ENCODE assay signal across 19 mouse cellular contexts in the genomic region with DNA sequence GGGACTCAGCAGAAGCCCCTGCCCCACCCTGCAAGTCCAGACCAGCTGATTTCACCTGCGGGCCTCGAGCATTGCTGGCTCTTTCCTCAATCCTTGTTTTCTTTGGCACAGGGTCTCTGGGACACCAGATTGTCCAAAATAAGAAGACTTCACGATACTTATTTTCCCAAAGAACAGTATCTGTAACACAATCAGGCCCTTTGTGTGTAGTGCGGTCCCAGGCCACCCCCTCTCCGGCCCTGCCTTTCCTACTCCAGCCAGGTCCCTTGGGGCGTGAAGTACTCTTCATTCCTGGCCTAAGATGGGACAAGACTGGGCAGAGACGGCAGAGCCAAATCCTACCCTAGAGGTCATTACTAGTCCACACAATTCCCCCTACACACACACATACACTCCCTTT. TPM values are rescaled to one million over a fixed set of nuclear protein-coding genes. Genes with fewer than 3 reads are reported as not detected.
DNase-seq lines count a peak whose midpoint lies in the region; ATAC-seq and TF ChIP-seq lines count a peak whose summit lies in the region.
"Had no signal": no experiment of that assay in that cellular context is flagged by ENCODE, and none has a peak within 500 bp of the region (broad histone marks: within the 10 kb centered on the region; RNA-seq: fewer than 3 reads in every experiment).

No protein-coding gene starts in this region.

- H3K27me3 ChIP-seq in heart, postnatal 0 days (ENCODE audit: control insufficient read depth, insufficient read depth, low read length) = no peaks in the 10 kb centered on the region
- peaks cover 28% of the 10 kb centered on the region for H3K27me3 ChIP-seq in midbrain, embryonic 10.5 days (ENCODE audit: low read depth, poor library complexity, severe bottlenecking)
- H3K27me3 ChIP-seq in midbrain, embryonic 13.5 days = no peaks in the 10 kb centered on the region
- H3K27me3 ChIP-seq in embryonic facial prominence, embryonic 12.5 days = peaks cover 16% of the 10 kb centered on the region
- H3K27me3 ChIP-seq in limb, embryonic 15.5 days = no peaks in the 10 kb centered on the region
- H3K27me3 ChIP-seq: limb, embryonic 13.5 days; liver, embryonic 15.5 days; neural tube, embryonic 15.5 days had no signal

- TF ChIP-seq CTCF in heart, postnatal 0 days (IDR thresholded peaks at IDR 0.05; ENCODE audit: low read depth) = no peak

- H3K36me3 ChIP-seq in heart, postnatal 0 days (replicated peaks; ENCODE audit: control insufficient read depth, insufficient read depth, low read length) = no peaks in the 10 kb centered on the region
- H3K36me3 ChIP-seq in midbrain, embryonic 10.5 days = no peaks in the 10 kb centered on the region
- no peaks in the 10 kb centered on the region for H3K36me3 ChIP-seq in midbrain, embryonic 13.5 days
- H3K36me3 ChIP-seq in embryonic facial prominence, embryonic 12.5 days = no peaks in the 10 kb centered on the region
- H3K36me3 ChIP-seq in limb, embryonic 15.5 days = no peaks in the 10 kb centered on the region
- H3K36me3 ChIP-seq: forebrain, embryonic 12.5 days; heart, embryonic 13.5 days; limb, embryonic 13.5 days; liver, embryonic 15.5 days; neural tube, embryonic 15.5 days had no signal

- no peak overlapping the region for H3K4me2 ChIP-seq in heart, postnatal 0 days (ENCODE audit: low read depth, low read length)
- H3K4me2 ChIP-seq in midbrain, embryonic 13.5 days (replicated peaks) = no peak overlapping the region
- H3K4me2 ChIP-seq in embryonic facial prominence, embryonic 12.5 days (replicated peaks) = no peak overlapping the region
- no peak overlapping the region for H3K4me2 ChIP-seq in limb, embryonic 15.5 days
- H3K4me2 ChIP-seq: heart, embryonic 13.5 days; liver, embryonic 15.5 days; neural tube, embryonic 15.5 days had no signal

- ATAC-seq in heart, postnatal 0 days (ENCODE audit: insufficient read depth, low read depth) = no peak
- no peak for ATAC-seq in midbrain, embryonic 13.5 days
- no peak for ATAC-seq in embryonic facial prominence, embryonic 12.5 days (ENCODE audit: insufficient number of reproducible peaks, insufficient read depth, low FRiP score, low TSS enrichment)
- ATAC-seq in limb, embryonic 15.5 days (ENCODE audit: insufficient number of reproducible peaks, low FRiP score, low TSS enrichment, low read depth) = no peak
- no peak for ATAC-seq in granulocyte monocyte progenitor cell, adult 5-6 weeks (replicated peaks; ENCODE audit: poor library complexity, severe bottlenecking)

- DNase-seq in heart, postnatal 0 days (ENCODE audit: low spot score) = no peak
- no peak for DNase-seq in heart, adult 9 months (ENCODE audit: low spot score in 2 of 2)
- no peak for DNase-seq in midbrain, embryonic 10.5 days (ENCODE audit: low spot score)
- no peak for DNase-seq in adrenal gland, postnatal 25 days
- DNase-seq: adrenal gland, adult 8-10 months; gastrocnemius, postnatal 25 days; kidney, adult 18-20 months; right cerebral cortex, postnatal 25 days; thymus, postnatal 4 days had no signal

- peaks cover 4% of the 10 kb centered on the region; the same call in 1 of the 2 replicates for H3K4me1 ChIP-seq in heart, postnatal 0 days (ENCODE audit: control insufficient read depth, insufficient read depth)
- peaks cover 26% of the 10 kb centered on the region for H3K4me1 ChIP-seq in midbrain, embryonic 10.5 days
- peaks cover 19% of the 10 kb centered on the region for H3K4me1 ChIP-seq in midbrain, embryonic 13.5 days (replicated peaks)
- peaks cover 45% of the 10 kb centered on the region for H3K4me1 ChIP-seq in embryonic facial prominence, embryonic 12.5 days
- H3K4me1 ChIP-seq in limb, embryonic 15.5 days = peaks cover 31% of the 10 kb centered on the region
- H3K4me1 ChIP-seq: liver, embryonic 15.5 days had no signal

- no peak for TF ChIP-seq EP300 in heart, postnatal 0 days (IDR thresholded peaks at IDR 0.05; ENCODE audit: low read depth)

- H3K9ac ChIP-seq in heart, postnatal 0 days (replicated peaks; ENCODE audit: low read depth, low read length) = no peak overlapping the region
- no peak overlapping the region for H3K9ac ChIP-seq in midbrain, embryonic 13.5 days (replicated peaks)
- H3K9ac ChIP-seq in embryonic facial prominence, embryonic 12.5 days = no peak overlapping the region
- H3K9ac ChIP-seq in limb, embryonic 15.5 days = no peak overlapping the region
- H3K9ac ChIP-seq: forebrain, embryonic 12.5 days; heart, embryonic 13.5 days; limb, embryonic 13.5 days; liver, embryonic 15.5 days; neural tube, embryonic 15.5 days had no signal

- H3K9me3 ChIP-seq in heart, postnatal 0 days (replicated peaks; ENCODE audit: control insufficient read depth, low read length) = no peaks in the 10 kb centered on the region
- no peaks in the 10 kb centered on the region for H3K9me3 ChIP-seq in midbrain, embryonic 10.5 days (replicated peaks)
- H3K9me3 ChIP-seq in midbrain, embryonic 13.5 days = no peaks in the 10 kb centered on the region
- H3K9me3 ChIP-seq in embryonic facial prominence, embryonic 12.5 days = no peaks in the 10 kb centered on the region
- H3K9me3 ChIP-seq in limb, embryonic 15.5 days = no peaks in the 10 kb centered on the region
- H3K9me3 ChIP-seq: forebrain, embryonic 12.5 days; heart, embryonic 13.5 days; limb, embryonic 13.5 days; liver, embryonic 15.5 days; neural tube, embryonic 15.5 days had no signal

- H3K4me3 ChIP-seq in heart, postnatal 0 days (ENCODE audit: low read depth, low read length) = no peak overlapping the region
- H3K4me3 ChIP-seq in midbrain, embryonic 10.5 days = no peak overlapping the region
- no peak overlapping the region for H3K4me3 ChIP-seq in midbrain, embryonic 13.5 days (replicated peaks)
- no peak overlapping the region for H3K4me3 ChIP-seq in embryonic facial prominence, embryonic 12.5 days
- H3K4me3 ChIP-seq in limb, embryonic 15.5 days = no peak overlapping the region
- H3K4me3 ChIP-seq: forebrain, embryonic 12.5 days; heart, embryonic 13.5 days; limb, embryonic 13.5 days; liver, embryonic 15.5 days; neural tube, embryonic 15.5 days had no signal

- H3K27ac ChIP-seq in heart, postnatal 0 days (ENCODE audit: low read depth) = peak overlapping the region; percentile 47; the same call in 1 of the 2 replicates
- H3K27ac ChIP-seq in midbrain, embryonic 10.5 days (replicated peaks) = 0 out of 2 replicates have a peak overlapping the region, but pooled peaks have one; percentile 9
- H3K27ac ChIP-seq in midbrain, embryonic 13.5 days = no peak overlapping the region
- 0 out of 2 replicates have a peak overlapping the region, but pooled peaks have one; percentile 77 for H3K27ac ChIP-seq in embryonic facial prominence, embryonic 12.5 days
- peak overlapping the region; percentile 65; the same call in 1 of the 2 replicates for H3K27ac ChIP-seq in limb, embryonic 15.5 days
- H3K27ac ChIP-seq: heart, embryonic 13.5 days; liver, embryonic 15.5 days had no signal

- WGBS in heart, postnatal 0 days = 61% methylated on average over 7 of the region's 7 CpGs
- whole genome bisulfite sequencing in midbrain, embryonic 10.5 days = 82% methylated on average over 7 of the region's 7 CpGs
- 86% methylated on average over 7 of the region's 7 CpGs for WGBS in midbrain, embryonic 13.5 days
- 62% methylated on average over 7 of the region's 7 CpGs for WGBS in embryonic facial prominence, embryonic 12.5 days
- 70% methylated on average over 7 of the region's 7 CpGs for WGBS in limb, embryonic 15.5 days

RNA-seq across cellular contexts. Expression of a gene that starts 17.1 kb away (rescaled TPM):
- 54.0 and 106 TPM in 2 replicates for total RNA-seq in heart, postnatal 0 days (2014; rRNA removed; ENCODE audit: low replicate concordance)
- 48.6 and 49.4 TPM in 2 replicates for polyA plus RNA-seq in heart, postnatal 0 days (2015; fragmentation: Nextera tagmentation; extraction: Ambion mirVana)
- 120 and 121 TPM in 2 replicates for polyA plus RNA-seq in midbrain, embryonic 10.5 days (2016; fragmentation: Nextera tagmentation; extraction: Ambion mirVana)
- 90.4 and 97.3 TPM in 2 replicates for polyA plus RNA-seq in midbrain, embryonic 13.5 days (2015; fragmentation: Nextera tagmentation; extraction: Ambion mirVana)
- 79.0 and 88.2 TPM in 2 replicates for polyA plus RNA-seq in embryonic facial prominence, embryonic 12.5 days (2016; fragmentation: Nextera tagmentation; extraction: Ambion mirVana)
- 79.4 and 83.8 TPM in 2 replicates for polyA plus RNA-seq in limb, embryonic 15.5 days (2015; fragmentation: Nextera tagmentation; extraction: Ambion mirVana)
- 68.0 and 83.9 TPM in 2 replicates for total RNA-seq in adrenal gland, postnatal 25 days (2021)
- 51.8 and 89.9 TPM in 2 replicates for total RNA-seq in granulocyte monocyte progenitor cell, adult 5-6 weeks (2014; fragmentation: Nextera tagmentation)
- 44.0 and 61.7 TPM in 2 replicates for total RNA-seq in granulocyte monocyte progenitor cell, adult 5-6 weeks (2017)

RNA-seq across cellular contexts. Expression of a gene that starts 24.6 kb away (rescaled TPM):
- total RNA-seq in heart, postnatal 0 days (2014; rRNA removed; ENCODE audit: low replicate concordance) = 4.4 and 5.0 TPM in 2 replicates
- polyA plus RNA-seq in heart, postnatal 0 days (2015; fragmentation: Nextera tagmentation; extraction: Ambion mirVana) = 3.6 and 4.0 TPM in 2 replicates
- polyA plus RNA-seq in midbrain, embryonic 10.5 days (2016; fragmentation: Nextera tagmentation; extraction: Ambion mirVana) = 2.9 and 3.9 TPM in 2 replicates
- polyA plus RNA-seq in midbrain, embryonic 13.5 days (2015; fragmentation: Nextera tagmentation; extraction: Ambion mirVana) = 5.7 and 6.3 TPM in 2 replicates
- polyA plus RNA-seq in embryonic facial prominence, embryonic 12.5 days (2016; fragmentation: Nextera tagmentation; extraction: Ambion mirVana) = 15.4 and 19.1 TPM in 2 replicates
- polyA plus RNA-seq in limb, embryonic 15.5 days (2015; fragmentation: Nextera tagmentation; extraction: Ambion mirVana) = 15.5 and 18.4 TPM in 2 replicates
- 1.4 and 1.8 TPM in 2 replicates for total RNA-seq in adrenal gland, postnatal 25 days (2021)
- not detected in 2 replicates for total RNA-seq in granulocyte monocyte progenitor cell, adult 5-6 weeks (2014; fragmentation: Nextera tagmentation)
- not detected in 2 replicates for total RNA-seq in granulocyte monocyte progenitor cell, adult 5-6 weeks (2017)
- total RNA-seq: megakaryocyte-erythroid progenitor cell, adult 5-6 weeks had no signal

RNA-seq across cellular contexts. Expression of a gene that starts 51.1 kb away (rescaled TPM):
- 0.04 and 0.11 TPM in 2 replicates for total RNA-seq in heart, postnatal 0 days (2014; rRNA removed; ENCODE audit: low replicate concordance)
- 0.95 and 1.1 TPM in 2 replicates for polyA plus RNA-seq in heart, postnatal 0 days (2015; fragmentation: Nextera tagmentation; extraction: Ambion mirVana)
- 1.7 and 2.6 TPM in 2 replicates for polyA plus RNA-seq in midbrain, embryonic 10.5 days (2016; fragmentation: Nextera tagmentation; extraction: Ambion mirVana)
- 15.6 and 16.6 TPM in 2 replicates for polyA plus RNA-seq in midbrain, embryonic 13.5 days (2015; fragmentation: Nextera tagmentation; extraction: Ambion mirVana)
- polyA plus RNA-seq in embryonic facial prominence, embryonic 12.5 days (2016; fragmentation: Nextera tagmentation; extraction: Ambion mirVana) = 1.7 and 2.2 TPM in 2 replicates
- polyA plus RNA-seq in limb, embryonic 15.5 days (2015; fragmentation: Nextera tagmentation; extraction: Ambion mirVana) = 0.53 and 0.88 TPM in 2 replicates
- total RNA-seq in adrenal gland, postnatal 25 days (2021) = 1.0 and 1.1 TPM in 2 replicates
- not detected in 2 replicates for total RNA-seq in granulocyte monocyte progenitor cell, adult 5-6 weeks (2014; fragmentation: Nextera tagmentation)
- not detected in 2 replicates for total RNA-seq in granulocyte monocyte progenitor cell, adult 5-6 weeks (2017)
- total RNA-seq: megakaryocyte-erythroid progenitor cell, adult 5-6 weeks had no signal
